Comparison of ENCODE assay signal across 8 mouse cellular contexts in the genomic region with DNA sequence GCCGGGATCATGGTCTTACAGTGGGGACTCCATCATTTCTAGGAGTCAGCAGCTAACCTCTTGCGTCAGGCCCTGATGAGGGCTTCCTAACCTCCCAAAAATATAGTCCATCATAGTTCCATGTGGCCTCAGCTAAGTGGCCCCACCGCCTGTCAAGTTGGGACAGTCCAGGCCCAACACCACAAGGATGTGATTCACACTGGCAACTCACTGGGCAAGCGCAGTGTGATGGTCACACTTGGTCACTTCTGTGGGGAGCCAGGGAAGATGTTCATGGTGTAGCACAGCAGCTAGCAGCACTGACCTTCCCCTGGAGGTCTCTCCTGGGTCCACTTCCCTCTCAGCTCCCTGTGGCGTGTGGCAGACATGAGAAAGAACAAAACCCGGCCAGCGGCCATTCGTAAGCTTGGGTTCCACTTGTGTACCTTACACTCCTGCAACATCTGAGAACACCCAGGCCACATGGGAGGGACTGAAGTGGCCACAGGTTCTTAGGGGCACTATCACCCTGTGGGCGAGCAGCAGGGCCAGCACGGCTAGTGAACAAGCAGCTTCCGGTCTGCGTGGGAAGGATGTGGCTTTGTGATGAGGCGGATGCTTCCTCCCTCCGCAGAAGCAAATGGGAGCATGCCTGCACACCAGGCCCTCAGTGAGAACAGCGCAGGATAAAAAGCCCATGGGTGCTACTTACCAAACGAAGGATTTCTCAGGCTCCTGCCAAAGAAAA. TPM values are rescaled to one million over a fixed set of nuclear protein-coding genes. Genes with fewer than 3 reads are reported as not detected.
DNase-seq lines count a peak whose midpoint lies in the region; ATAC-seq lines count a peak whose summit lies in the region.

No protein-coding gene starts in this region.

- no peak for DNase-seq in liver, embryonic 11.5 days (ENCODE audit: low spot score)
- no peak for DNase-seq in liver
- peak; percentile 66 for DNase-seq in splenic B cell, adult 2 months (ENCODE audit: low read depth, low spot score)
- no peak for DNase-seq in gastrocnemius, postnatal 14 days
- DNase-seq in ovary, postnatal 14 days (ENCODE audit: low spot score), result no peak
- no peak for DNase-seq in c-Kit-positive CD71-positive TER-119-positive erythroid progenitor cells, embryonic 14.5 days (ENCODE audit: low spot score)

- H3K4me2 ChIP-seq in liver, embryonic 11.5 days, result 0 out of 2 replicates have a peak overlapping the region, but pooled peaks have one; percentile 7
- H3K4me2 ChIP-seq in embryonic facial prominence, embryonic 15.5 days (replicated peaks), result no peak overlapping the region
- no peak overlapping the region for H3K4me2 ChIP-seq in liver, embryonic 12.5 days

- peaks cover 19% of the 10 kb centered on the region for H3K36me3 ChIP-seq in liver, embryonic 11.5 days (ENCODE audit: control insufficient read depth, insufficient read depth, low read length)
- H3K36me3 ChIP-seq in embryonic facial prominence, embryonic 15.5 days, result peaks cover 45% of the 10 kb centered on the region
- H3K36me3 ChIP-seq in liver, embryonic 12.5 days, result peaks cover 40% of the 10 kb centered on the region
- H3K36me3 ChIP-seq in splenic B cell, adult 2 months (ENCODE audit: control insufficient read depth, insufficient read depth, low read length, poor library complexity, severe bottlenecking), result peaks cover 3% of the 10 kb centered on the region

- H3K27me3 ChIP-seq in liver, embryonic 11.5 days (replicated peaks; ENCODE audit: control insufficient read depth, insufficient read depth, low read length), result no peaks in the 10 kb centered on the region
- no peaks in the 10 kb centered on the region for H3K27me3 ChIP-seq in embryonic facial prominence, embryonic 15.5 days
- no peaks in the 10 kb centered on the region for H3K27me3 ChIP-seq in liver, embryonic 12.5 days (replicated peaks)
- no peaks in the 10 kb centered on the region for H3K27me3 ChIP-seq in splenic B cell, adult 2 months (ENCODE audit: control insufficient read depth, insufficient read depth, low read length, poor library complexity, severe bottlenecking)

- H3K4me1 ChIP-seq in liver, embryonic 11.5 days (replicated peaks; ENCODE audit: control insufficient read depth, insufficient read depth, low read length), result peaks cover 9% of the 10 kb centered on the region
- peaks cover 12% of the 10 kb centered on the region; the same call in 1 of the 2 replicates for H3K4me1 ChIP-seq in embryonic facial prominence, embryonic 15.5 days
- H3K4me1 ChIP-seq in liver, embryonic 12.5 days, result peaks cover 19% of the 10 kb centered on the region

- intact Hi-C loops in gastrocnemius, postnatal 14 days (cut with DNase I; ENCODE audit: low total_unique reads), result loop anchor here (5.0 kb wide), 2 partner anchors 133 to 178 kb away; no protein-coding TSS in a partner anchor

- no peak overlapping the region for H3K4me3 ChIP-seq in liver, embryonic 11.5 days (ENCODE audit: low read depth, low read length)
- no peak overlapping the region for H3K4me3 ChIP-seq in embryonic facial prominence, embryonic 15.5 days (replicated peaks)
- no peak overlapping the region for H3K4me3 ChIP-seq in liver, embryonic 12.5 days

- ATAC-seq in liver, embryonic 11.5 days (replicated peaks; ENCODE audit: low FRiP score), result 0 out of 2 replicates have a peak, but pooled peaks have one; percentile 16
- ATAC-seq in embryonic facial prominence, embryonic 15.5 days (ENCODE audit: insufficient number of reproducible peaks, low FRiP score, low TSS enrichment, low read depth), result 0 out of 2 replicates have a peak, but pooled peaks have one; percentile 0
- peak; percentile 6; the same call in 1 of the 2 replicates for ATAC-seq in liver, embryonic 12.5 days

- H3K27ac ChIP-seq in liver, embryonic 11.5 days (ENCODE audit: low read depth, low read length), result no peak overlapping the region
- H3K27ac ChIP-seq in embryonic facial prominence, embryonic 15.5 days (replicated peaks), result no peak overlapping the region
- H3K27ac ChIP-seq in liver, embryonic 12.5 days, result no peak overlapping the region

- no peak overlapping the region for H3K9ac ChIP-seq in liver, embryonic 11.5 days (ENCODE audit: low read depth, low read length)
- H3K9ac ChIP-seq in embryonic facial prominence, embryonic 15.5 days, result no peak overlapping the region
- no peak overlapping the region for H3K9ac ChIP-seq in liver, embryonic 12.5 days

- no peaks in the 10 kb centered on the region for H3K9me3 ChIP-seq in liver, embryonic 11.5 days (ENCODE audit: control insufficient read depth, low read length)
- no peaks in the 10 kb centered on the region for H3K9me3 ChIP-seq in embryonic facial prominence, embryonic 15.5 days (replicated peaks)
- H3K9me3 ChIP-seq in liver, embryonic 12.5 days (replicated peaks), result no peaks in the 10 kb centered on the region

- 62% methylated on average over 16 of the region's 16 CpGs for WGBS in liver, embryonic 11.5 days
- WGBS in embryonic facial prominence, embryonic 15.5 days, result 83% methylated on average over 16 of the region's 16 CpGs
- WGBS in liver, embryonic 12.5 days (ENCODE audit: insufficient replicate concordance), result 56% methylated on average over 16 of the region's 16 CpGs

RNA-seq across cellular contexts. Expression of a gene that starts 9.1 kb away (rescaled TPM):
- polyA plus RNA-seq in liver, embryonic 11.5 days (2014; fragmentation: Nextera tagmentation; extraction: Ambion mirVana), result 22.9 and 24.3 TPM in 2 replicates
- polyA plus RNA-seq in embryonic facial prominence, embryonic 15.5 days (2015; fragmentation: Nextera tagmentation; extraction: Ambion mirVana), result 38.1 and 40.9 TPM in 2 replicates
- 17.1 and 19.4 TPM in 2 replicates for polyA plus RNA-seq in liver, embryonic 12.5 days (2016; fragmentation: Nextera tagmentation; extraction: Ambion mirVana)
- 100 to 1,000 TPM; 146 to 175 TPM for total RNA-seq in gastrocnemius, postnatal 14 days (2021)

RNA-seq across cellular contexts. Expression of a gene that starts 24.4 kb away (rescaled TPM):
- 30.8 and 35.0 TPM in 2 replicates for polyA plus RNA-seq in liver, embryonic 11.5 days (2014; fragmentation: Nextera tagmentation; extraction: Ambion mirVana)
- polyA plus RNA-seq in embryonic facial prominence, embryonic 15.5 days (2015; fragmentation: Nextera tagmentation; extraction: Ambion mirVana), result 17.9 and 18.4 TPM in 2 replicates
- 23.9 and 25.5 TPM in 2 replicates for polyA plus RNA-seq in liver, embryonic 12.5 days (2016; fragmentation: Nextera tagmentation; extraction: Ambion mirVana)
- 1 to 10 TPM; 8.2 to 8.8 TPM for total RNA-seq in gastrocnemius, postnatal 14 days (2021)
